In genomic region chr11:87108755-87109518, GRCm38 (mm10) we compare ENCODE assay signal across 1 mouse cellular context.
TF ChIP-seq lines count a peak whose summit lies in the region.

TSS of gene Ska2 (plus strand) at chr11:87109234.

TF ChIP-seq in MEL, 35 proteins besides CTCF, POLR2A, EP300 and RAD21 (continued from another document):
- TF ChIP-seq USF2 (IDR thresholded peaks at IDR 0.05; ENCODE audit: borderline replicate concordance in 1 of 2, insufficient read depth in 1 of 2, low read depth in 1 of 2, low read length in 2 of 2): no peak
- peak; percentile 86 for TF ChIP-seq MAX (IDR thresholded peaks at IDR 0.05; ENCODE audit: low read length)
- peak; percentile 95 for TF ChIP-seq SIN3A (IDR thresholded peaks at IDR 0.05; ENCODE audit: low read length)
- TF ChIP-seq SMC3 (IDR thresholded peaks at IDR 0.05; ENCODE audit: low read depth, low read length): no peak
- TF ChIP-seq POLR2AphosphoS2 (IDR thresholded peaks at IDR 0.05; ENCODE audit: low read length): peak; percentile 85
